Mouse (Mus musculus): ENCODE measurements around the gene Myadml2. TPM values are rescaled to one million over a fixed set of nuclear protein-coding genes. Genes with fewer than 3 reads are reported as not detected.

Myadml2 gene
- polyA plus RNA-seq, 1 experiment from 2014 or later: 3.4 TPM

Small RNA genes within 50 kb of the gene (microRNA-seq; reads per million reads assigned to microRNA genes)
- gene Mir6936 (ENCODE audit: borderline number of aligned reads): 0.83 reads per million

Other genes with a start within 250 kb of the Myadml2 start
- 38.1 and 44.6 TPM in 2 replicates for gene Nploc4, start 210.4 kb downstream of the Myadml2 start, polyA plus RNA-seq (2014; fragmentation: Nextera tagmentation; extraction: Ambion mirVana)
- gene Tspan10, start 205.5 kb downstream of the Myadml2 start, polyA plus RNA-seq (2014; fragmentation: Nextera tagmentation; extraction: Ambion mirVana): 0.63 TPM in 1 of 2 replicates, not detected in the other
- gene Pde6g, start 194.7 kb downstream of the Myadml2 start, polyA plus RNA-seq (2014; fragmentation: Nextera tagmentation; extraction: Ambion mirVana): not detected in 2 replicates
- 12.8 and 15.3 TPM in 2 replicates for gene Oxld1, start 190.1 kb downstream of the Myadml2 start, polyA plus RNA-seq (2014; fragmentation: Nextera tagmentation; extraction: Ambion mirVana)
- 27.7 and 27.9 TPM in 2 replicates for gene Ccdc137, start 190.0 kb downstream of the Myadml2 start, polyA plus RNA-seq (2014; fragmentation: Nextera tagmentation; extraction: Ambion mirVana)
- 43.2 and 46.4 TPM in 2 replicates for gene Arl16, start 180.6 kb downstream of the Myadml2 start, polyA plus RNA-seq (2014; fragmentation: Nextera tagmentation; extraction: Ambion mirVana)
- 135 and 148 TPM in 2 replicates for gene Mrpl12, start 163.5 kb downstream of the Myadml2 start, polyA plus RNA-seq (2014; fragmentation: Nextera tagmentation; extraction: Ambion mirVana)
- 47.6 and 53.1 TPM in 2 replicates for gene Slc25a10, start 156.3 kb downstream of the Myadml2 start, polyA plus RNA-seq (2014; fragmentation: Nextera tagmentation; extraction: Ambion mirVana)
- 1.0 and 1.4 TPM in 2 replicates for gene Gcgr, start 117.5 kb downstream of the Myadml2 start, polyA plus RNA-seq (2014; fragmentation: Nextera tagmentation; extraction: Ambion mirVana)
- gene Mcrip1, start 98.4 kb downstream of the Myadml2 start, polyA plus RNA-seq (2014; fragmentation: Nextera tagmentation; extraction: Ambion mirVana): 238 and 253 TPM in 2 replicates
- gene Ppp1r27, start 97.0 kb downstream of the Myadml2 start, polyA plus RNA-seq (2014; fragmentation: Nextera tagmentation; extraction: Ambion mirVana): 9.6 and 9.7 TPM in 2 replicates
- gene P4hb, start 74.9 kb downstream of the Myadml2 start, polyA plus RNA-seq (2014; fragmentation: Nextera tagmentation; extraction: Ambion mirVana): 996 and 1,037 TPM in 2 replicates
- 558 and 609 TPM in 2 replicates for gene Arhgdia, start 66.5 kb downstream of the Myadml2 start, polyA plus RNA-seq (2014; fragmentation: Nextera tagmentation; extraction: Ambion mirVana)
- 406 and 433 TPM in 2 replicates for gene Alyref, start 49.8 kb downstream of the Myadml2 start, polyA plus RNA-seq (2014; fragmentation: Nextera tagmentation; extraction: Ambion mirVana)
- 238 and 242 TPM in 2 replicates for gene Anapc11, start 49.7 kb downstream of the Myadml2 start, polyA plus RNA-seq (2014; fragmentation: Nextera tagmentation; extraction: Ambion mirVana)
- gene Npb, start 39.7 kb downstream of the Myadml2 start, polyA plus RNA-seq (2014; fragmentation: Nextera tagmentation; extraction: Ambion mirVana): 1.3 and 1.8 TPM in 2 replicates
- gene Pcyt2, start 30.2 kb downstream of the Myadml2 start, polyA plus RNA-seq (2014; fragmentation: Nextera tagmentation; extraction: Ambion mirVana): 88.8 and 97.5 TPM in 2 replicates
- 21.8 and 23.0 TPM in 2 replicates for gene Sirt7, start 22.9 kb downstream of the Myadml2 start, polyA plus RNA-seq (2014; fragmentation: Nextera tagmentation; extraction: Ambion mirVana)
- gene Mafg, start 14.6 kb downstream of the Myadml2 start, polyA plus RNA-seq (2014; fragmentation: Nextera tagmentation; extraction: Ambion mirVana): 26.3 and 26.8 TPM in 2 replicates
- gene Pycr1, start 4.4 kb downstream of the Myadml2 start, polyA plus RNA-seq (2014; fragmentation: Nextera tagmentation; extraction: Ambion mirVana): 56.7 and 64.7 TPM in 2 replicates
- gene Notum, start 13.0 kb upstream of the Myadml2 start, polyA plus RNA-seq (2014; fragmentation: Nextera tagmentation; extraction: Ambion mirVana): 3.6 and 4.9 TPM in 2 replicates
- gene Aspscr1, start 24.8 kb upstream of the Myadml2 start, polyA plus RNA-seq (2014; fragmentation: Nextera tagmentation; extraction: Ambion mirVana): 93.1 and 100.0 TPM in 2 replicates
- gene Cenpx, start 65.6 kb upstream of the Myadml2 start, polyA plus RNA-seq (2014; fragmentation: Nextera tagmentation; extraction: Ambion mirVana): 139 and 145 TPM in 2 replicates
- gene Lrrc45, start 65.8 kb upstream of the Myadml2 start, polyA plus RNA-seq (2014; fragmentation: Nextera tagmentation; extraction: Ambion mirVana): 46.5 and 50.7 TPM in 2 replicates
- 16.5 and 16.6 TPM in 2 replicates for gene Rac3, start 73.3 kb upstream of the Myadml2 start, polyA plus RNA-seq (2014; fragmentation: Nextera tagmentation; extraction: Ambion mirVana)
- 23.5 and 27.0 TPM in 2 replicates for gene Dcxr, start 79.1 kb upstream of the Myadml2 start, polyA plus RNA-seq (2014; fragmentation: Nextera tagmentation; extraction: Ambion mirVana)
- 58.3 and 113 TPM in 2 replicates for gene Cbr2, start 84.0 kb upstream of the Myadml2 start, polyA plus RNA-seq (2014; fragmentation: Nextera tagmentation; extraction: Ambion mirVana)
- 3.0 and 4.8 TPM in 2 replicates for gene Hmga1b, start 114.6 kb upstream of the Myadml2 start, polyA plus RNA-seq (2014; fragmentation: Nextera tagmentation; extraction: Ambion mirVana)
- 32.5 and 36.9 TPM in 2 replicates for gene Rfng, start 136.0 kb upstream of the Myadml2 start, polyA plus RNA-seq (2014; fragmentation: Nextera tagmentation; extraction: Ambion mirVana)
- gene Gps1, start 136.1 kb upstream of the Myadml2 start, polyA plus RNA-seq (2014; fragmentation: Nextera tagmentation; extraction: Ambion mirVana): 207 and 219 TPM in 2 replicates
- 51.0 and 63.8 TPM in 2 replicates for gene Dus1l, start 148.2 kb upstream of the Myadml2 start, polyA plus RNA-seq (2014; fragmentation: Nextera tagmentation; extraction: Ambion mirVana)
- 67.2 and 77.4 TPM in 2 replicates for gene Fasn, start 176.4 kb upstream of the Myadml2 start, polyA plus RNA-seq (2014; fragmentation: Nextera tagmentation; extraction: Ambion mirVana)

All from embryonic facial prominence, embryonic 14.5 days (tissue).